ENCODE assay signal across 9 mouse cellular contexts in genomic region chr10:98916781-98917340, GRCm38 (mm10). TPM values are rescaled to one million over a fixed set of nuclear protein-coding genes. Genes with fewer than 3 reads are reported as not detected.
DNase-seq lines count a peak whose midpoint lies in the region; ATAC-seq and TF ChIP-seq lines count a peak whose summit lies in the region.
"Had no signal": no experiment of that assay in that cellular context is flagged by ENCODE, and none has a peak within 500 bp of the region (broad histone marks: within the 10 kb centered on the region; RNA-seq: fewer than 3 reads in every experiment).

No protein-coding gene starts in this region.

- H3K36me3 ChIP-seq in heart, embryonic 10.5 days: no peaks in the 10 kb centered on the region
- H3K36me3 ChIP-seq in C2C12 (ENCODE audit: control insufficient read depth, insufficient read depth): no peaks in the 10 kb centered on the region
- no peaks in the 10 kb centered on the region for H3K36me3 ChIP-seq in forebrain, postnatal 0 days (ENCODE audit: insufficient read depth)
- H3K36me3 ChIP-seq in liver, embryonic 16.5 days (ENCODE audit: control insufficient read depth, insufficient read depth): no peaks in the 10 kb centered on the region

- H3K27ac ChIP-seq in heart, embryonic 10.5 days: peak overlapping the region; percentile 99; the same call in 1 of the 2 replicates
- no peak overlapping the region for H3K27ac ChIP-seq in forebrain, postnatal 0 days (ENCODE audit: low read depth, low read length)
- H3K27ac ChIP-seq in liver, embryonic 16.5 days (ENCODE audit: low read length): no peak overlapping the region

- no peaks in the 10 kb centered on the region for H3K9me3 ChIP-seq in heart, embryonic 10.5 days
- no peaks in the 10 kb centered on the region for H3K9me3 ChIP-seq in forebrain, postnatal 0 days (ENCODE audit: low read length)
- no peaks in the 10 kb centered on the region for H3K9me3 ChIP-seq in liver, embryonic 16.5 days (replicated peaks; ENCODE audit: control insufficient read depth, low read length)

- no peak for ATAC-seq in forebrain, postnatal 0 days
- ATAC-seq in liver, embryonic 16.5 days (ENCODE audit: low read depth): no peak

- H3K4me1 ChIP-seq in heart, embryonic 10.5 days: peaks cover 10% of the 10 kb centered on the region
- H3K4me1 ChIP-seq in forebrain, postnatal 0 days (ENCODE audit: insufficient read depth): peaks cover 10% of the 10 kb centered on the region
- peaks cover 14% of the 10 kb centered on the region for H3K4me1 ChIP-seq in liver, embryonic 16.5 days (ENCODE audit: control insufficient read depth, low read depth, low read length)

- no peak for TF ChIP-seq CTCF in C2C12 (IDR thresholded peaks at IDR 0.05; ENCODE audit: control insufficient read depth, insufficient read depth, insufficient read length)
- no peak for TF ChIP-seq CTCF in forebrain, postnatal 0 days (IDR thresholded peaks at IDR 0.05; ENCODE audit: low read depth)

- H3ac ChIP-seq in C2C12 (ENCODE audit: control insufficient read depth, insufficient read length, low read depth): no peak overlapping the region

- H3K4me2 ChIP-seq in forebrain, postnatal 0 days (ENCODE audit: low read depth): peak overlapping the region; percentile 84
- peak overlapping the region; percentile 96 for H3K4me2 ChIP-seq in liver, embryonic 16.5 days (ENCODE audit: low read depth, low read length)

- 69% methylated on average over 10 of the region's 10 CpGs for WGBS in heart, embryonic 10.5 days
- 69% methylated on average over 10 of the region's 10 CpGs for WGBS in forebrain, postnatal 0 days
- 64% methylated on average over 10 of the region's 10 CpGs for WGBS in liver, embryonic 16.5 days (ENCODE audit: insufficient replicate concordance)

- peak overlapping the region; percentile 98 for H3K4me3 ChIP-seq in heart, embryonic 10.5 days
- H3K4me3 ChIP-seq in C2C12 (ENCODE audit: insufficient read depth, poor library complexity, severe bottlenecking): peak overlapping the region; percentile 84
- H3K4me3 ChIP-seq in forebrain, postnatal 0 days (ENCODE audit: low read depth, low read length): peak overlapping the region; percentile 93
- H3K4me3 ChIP-seq in liver, embryonic 16.5 days (ENCODE audit: low read depth, low read length): peak overlapping the region; percentile 99; the same call in 1 of the 2 replicates

- peaks cover 69% of the 10 kb centered on the region for H3K79me2 ChIP-seq in C2C12 (ENCODE audit: control insufficient read depth, insufficient read depth)

- H3K79me3 ChIP-seq in C2C12 (ENCODE audit: low read depth): peaks cover 68% of the 10 kb centered on the region

- no peak for DNase-seq in heart, embryonic 10.5 days (ENCODE audit: low spot score)
- DNase-seq in heart, adult 9 months (ENCODE audit: low spot score in 2 of 2): no peak
- no peak for DNase-seq in forebrain, postnatal 0 days
- DNase-seq in ovary, adult 18-20 months (ENCODE audit: low spot score): no peak
- no peak for DNase-seq in cerebellum, postnatal 4 days (ENCODE audit: low spot score in 2 of 2)
- DNase-seq in left cerebral cortex, adult 18-20 months (ENCODE audit: low spot score in 2 of 2): no peak
- DNase-seq: layer of hippocampus, postnatal 36 days had no signal

- peak overlapping the region; percentile 97 for H3K9ac ChIP-seq in forebrain, postnatal 0 days
- peak overlapping the region; percentile 98; the same call in 1 of the 2 replicates for H3K9ac ChIP-seq in liver, embryonic 16.5 days (ENCODE audit: low read depth, low read length)

- H3K27me3 ChIP-seq in heart, embryonic 10.5 days (ENCODE audit: insufficient read depth, poor library complexity, severe bottlenecking): no peaks in the 10 kb centered on the region
- no peaks in the 10 kb centered on the region for H3K27me3 ChIP-seq in C2C12 (ENCODE audit: control insufficient read depth, insufficient read depth, insufficient read length)
- H3K27me3 ChIP-seq in forebrain, postnatal 0 days (ENCODE audit: insufficient read depth, low read length): no peaks in the 10 kb centered on the region
- H3K27me3 ChIP-seq in liver, embryonic 16.5 days (ENCODE audit: control insufficient read depth, insufficient read depth, low read depth, low read length): no peaks in the 10 kb centered on the region

TF ChIP-seq in C2C12, 6 proteins besides CTCF, POLR2A, EP300 and RAD21:
- TF ChIP-seq MYOD1 (IDR thresholded peaks at IDR 0.05; ENCODE audit: control insufficient read depth, insufficient read length, low read depth) (no peak), MYOG (IDR thresholded peaks at IDR 0.05; ENCODE audit: control insufficient read depth, extremely low read depth, insufficient read length) (no peak), CEBPB (IDR thresholded peaks at IDR 0.05; ENCODE audit: low read depth) (no peak), MAX (IDR thresholded peaks at IDR 0.05) (no peak), USF1 (IDR thresholded peaks at IDR 0.05; ENCODE audit: low read depth) (no peak), FOSL1 (IDR thresholded peaks at IDR 0.05; ENCODE audit: insufficient read depth, low read length, poor library complexity, severe bottlenecking) (no peak)

RNA-seq across cellular contexts. Expression of gene Atp2b1, which starts 2.7 kb away (rescaled TPM):
- 106 and 129 TPM in 2 replicates for polyA plus RNA-seq in heart, embryonic 10.5 days (2016; fragmentation: Nextera tagmentation; extraction: Ambion mirVana)
- polyA plus RNA-seq in C2C12 (2012; fragmentation: generic; extraction: Trizol): 18.2 TPM
- 200 and 203 TPM in 2 replicates for total RNA-seq in forebrain, postnatal 0 days (2014; rRNA removed)
- 214 and 319 TPM in 2 replicates for polyA plus RNA-seq in forebrain, postnatal 0 days (2015; fragmentation: Nextera tagmentation; extraction: Ambion mirVana)
- 27.4 and 29.0 TPM in 2 replicates for polyA plus RNA-seq in liver, embryonic 16.5 days (2015; fragmentation: Nextera tagmentation; extraction: Ambion mirVana)
- 100 to 1,000 TPM; 656 to 703 TPM for total RNA-seq in left cerebral cortex, adult 18-20 months (2021)
